Mouse (Mus musculus): Measurements from ENCODE around the gene Cacna1d.

DNA sequence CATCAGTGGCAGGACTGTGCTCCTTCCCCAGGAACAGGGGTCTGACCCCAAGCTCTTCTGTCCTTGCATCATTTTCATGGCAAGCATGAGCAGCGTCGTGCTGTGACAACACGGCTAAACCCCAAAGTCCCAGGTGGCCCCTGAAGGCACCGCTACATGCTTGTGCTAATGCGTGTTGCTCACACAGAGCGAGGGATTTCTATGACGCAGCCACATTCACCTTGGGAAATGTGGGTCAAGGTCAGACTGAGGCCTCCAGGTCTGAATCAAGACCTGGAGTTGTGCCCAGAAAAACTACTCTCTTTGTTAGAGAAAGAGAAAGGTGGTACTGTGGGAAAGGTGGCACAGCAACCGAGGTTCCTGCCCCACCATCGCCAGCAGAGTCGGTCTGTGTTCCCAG is 355.9 kb downstream of the Cacna1d start:
- TF ChIP-seq CTCF (IDR thresholded peaks at IDR 0.05; ENCODE audit: low read depth, low read length) (no peak), GATA1 (IDR thresholded peaks at IDR 0.05; ENCODE audit: borderline replicate concordance, low read length) (no peak)

Measured in G1E (cell line).